Mouse (Mus musculus): ENCODE data around the gene Elovl6.

GRCm38 (mm10) chr3:129614216-129614615 is 82.1 kb downstream of the Elovl6 start:
- TF ChIP-seq CTCF (IDR thresholded peaks at IDR 0.05) (no peak), EP300 (IDR thresholded peaks at IDR 0.05) (no peak)
